Mouse (Mus musculus) hindbrain, postnatal 0 days (tissue): ENCODE data around the gene Rab29. TPM values are rescaled to one million over a fixed set of nuclear protein-coding genes. Genes with fewer than 3 reads are reported as not detected.
"Not testable (repeated sequence)": the region's sequence is repeated elsewhere in the genome, so short reads cannot be mapped to it uniquely, and the experiment has no call there.

Source experiments
- ATAC-seq: fragments of 200-750 bp; cut with Nextera tagmentation; 2 replicates; pipeline ENCODE4 v1.8.0; 2017; ENCODE audit warnings: mild to moderate bottlenecking, moderate TSS enrichment, moderate library complexity
- DNase-seq: peaks from one replicate; pipeline ENCODE4 v3.0.0-alpha.2; 2015; ENCODE audit warnings: low spot score
- H3K27ac ChIP-seq: fragments of 300-500 bp; sonication (generic); 2 replicates; pipeline ENCODE4 v1.5.1; 2014; ENCODE audit warnings: mild to moderate bottlenecking
- H3K27me3 ChIP-seq: fragments of 300-500 bp; sonication (generic); 2 replicates; pipeline ENCODE4 v1.6.1; 2014; ENCODE audit warnings: low read length, mixed read lengths; ENCODE audit not compliant: insufficient read depth
- H3K36me3 ChIP-seq: fragments of 300-500 bp; sonication (generic); 2 replicates; pipeline ENCODE4 v1.6.1; 2014; ENCODE audit warnings: low read length, mixed read lengths; ENCODE audit not compliant: insufficient read depth
- H3K4me1 ChIP-seq: fragments of 300-500 bp; sonication (generic); 2 replicates; pipeline ENCODE4 v1.6.1; 2014; ENCODE audit warnings: antibody characterized with exemption, low read length, mixed read lengths; ENCODE audit not compliant: insufficient read depth
- H3K4me2 ChIP-seq: fragments of 300-500 bp; sonication (generic); 2 replicates; pipeline ENCODE4 v1.6.1; 2014; ENCODE audit warnings: low read depth, mild to moderate bottlenecking, low read length, moderate library complexity, mixed read lengths
- H3K4me3 ChIP-seq: fragments of 300-500 bp; sonication (generic); 2 replicates; pipeline ENCODE4 v1.5.1; 2014; ENCODE audit warnings: low read length
- H3K9ac ChIP-seq: fragments of 300-500 bp; sonication (generic); replicated peaks from 2 replicates; pipeline ENCODE4 v1.6.1; 2014; ENCODE audit warnings: mild to moderate bottlenecking, low read length, moderate library complexity, mixed read lengths
- H3K9me3 ChIP-seq: fragments of 300-500 bp; sonication (generic); 2 replicates; pipeline ENCODE4 v1.6.1; 2016; ENCODE audit warnings: low read length, mixed read lengths
- CTCF ChIP-seq: IDR thresholded peaks from 2 replicates; pipeline ENCODE4 v1.5.1; 2016; ENCODE audit warnings: antibody characterized with exemption, control low read depth, low read depth
- WGBS: fragments of 180-500 bp; shearing (Covaris S2); extraction: QIAGEN DNeasy Blood & Tissue Kit; methylation state at CpG from one replicate; pipeline ENCODE4 v1.1.7; 2014; 5-methylcytosine and 5-hydroxymethylcytosine counted together
- polyA plus RNA-seq: library from polyadenylated mRNA; unstranded; fragments of >200 nt; fragmentation: Nextera tagmentation; extraction: Ambion mirVana; gene quantifications from 2 replicates; pipeline ENCODE4 v1.2.1, GENCODE M21; 2015
- total RNA-seq: library from RNA; depleted of rRNA; stranded (reverse); fragments of >200 nt; gene quantifications from 2 replicates; pipeline ENCODE4 v1.2.3, GENCODE M21; 2014

The Rab29 gene
- total and polyA plus RNA-seq, 2 experiments from 2014 or later = 6.4 to 8.9 TPM

DNA sequence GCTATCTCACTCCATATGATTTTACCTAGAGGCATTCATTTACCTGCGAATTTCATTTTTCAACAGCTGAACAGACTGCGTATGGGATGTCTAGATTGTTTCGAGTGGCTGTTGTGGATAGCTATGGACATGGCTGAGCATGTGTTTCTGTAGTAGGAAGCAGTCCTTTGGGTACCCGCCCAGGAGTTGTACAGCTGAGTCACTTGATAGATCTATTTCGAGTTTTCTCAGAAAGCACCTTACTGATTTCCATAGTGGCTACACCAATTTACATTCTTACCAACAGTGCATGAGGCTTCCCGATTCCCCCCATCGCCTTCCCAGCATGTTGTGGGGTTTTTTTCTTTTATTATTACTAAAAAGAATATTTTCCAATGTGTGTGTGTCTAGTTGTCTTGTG, 36.2 kb downstream of the Rab29 start:
- Histone ChIP-seq H3K36me3 (no peaks in the 10 kb centered on the region), H3K27ac (no peak overlapping the region), H3K9ac (no peak overlapping the region), H3K4me2 (no peak overlapping the region), H3K9me3 (no peaks in the 10 kb centered on the region), H3K27me3 (no peaks in the 10 kb centered on the region), H3K4me1 (no peaks in the 10 kb centered on the region), H3K4me3 (no peak overlapping the region)
- TF ChIP-seq CTCF = no peak
- 90% methylated on average over 7 of the region's 7 CpGs for WGBS
- ATAC-seq = no peak
- DNase-seq = no peak

DNA sequence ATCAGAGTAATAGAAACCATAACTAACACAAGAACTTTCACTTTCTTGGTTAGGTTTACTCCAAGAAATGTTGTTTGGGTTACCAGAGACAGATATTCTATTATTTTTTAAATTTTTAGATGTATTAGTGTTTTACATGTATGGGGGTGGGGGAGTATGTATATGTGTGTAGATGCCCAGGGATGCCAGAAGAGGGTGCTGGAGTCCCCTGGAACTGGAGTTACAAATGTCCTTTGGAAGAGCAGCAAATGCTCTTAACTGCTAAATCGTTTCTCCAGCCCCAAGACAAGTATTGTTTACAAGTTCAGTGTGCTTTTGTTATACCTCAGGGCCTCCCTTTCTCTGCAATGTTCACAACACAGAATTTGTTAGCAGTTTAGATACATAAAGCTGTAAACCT, 38.5 kb downstream of the Rab29 start:
- Histone ChIP-seq H3K9ac (no peak overlapping the region), H3K27me3 (no peaks in the 10 kb centered on the region; the same call in 1 of the 2 replicates), H3K36me3 (no peaks in the 10 kb centered on the region), H3K27ac (no peak overlapping the region), H3K9me3 (no peaks in the 10 kb centered on the region), H3K4me3 (no peak overlapping the region), H3K4me1 (no peaks in the 10 kb centered on the region), H3K4me2 (no peak overlapping the region)
- ATAC-seq (no peak), DNase-seq (peak; percentile 35)
- TF ChIP-seq CTCF = peak; percentile 59
- 6% methylated on average over 1 of the region's 1 CpGs for WGBS

DNA sequence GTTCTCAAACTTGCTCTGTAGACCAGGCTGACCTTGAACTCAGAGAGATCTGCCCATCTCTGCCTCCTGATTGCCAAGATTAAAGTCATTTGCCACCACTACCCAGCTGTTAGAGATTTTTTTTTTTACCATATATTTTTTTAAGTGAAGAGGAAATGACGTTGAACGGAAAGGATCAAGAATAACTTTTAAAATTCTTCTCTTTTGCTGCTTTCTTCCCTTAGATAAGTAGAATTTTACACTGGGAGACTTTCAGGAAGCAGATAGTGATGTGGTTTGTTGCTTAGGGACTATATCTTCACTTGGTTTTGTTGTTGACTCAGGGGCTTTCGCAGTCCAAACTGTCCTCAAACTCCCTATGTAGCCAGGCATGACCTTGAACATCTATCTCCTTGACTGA, 41.4 kb downstream of the Rab29 start:
- DNase-seq (no peak), ATAC-seq (no peak)
- no peaks in the 10 kb centered on the region; the same call in 1 of the 2 replicates for H3K27me3 ChIP-seq
- no peak overlapping the region for H3K4me2 ChIP-seq
- 94% methylated on average over 3 of the region's 3 CpGs for WGBS
- H3K4me3 ChIP-seq = no peak overlapping the region
- no peaks in the 10 kb centered on the region for H3K9me3 ChIP-seq
- no peaks in the 10 kb centered on the region for H3K36me3 ChIP-seq
- no peaks in the 10 kb centered on the region for H3K4me1 ChIP-seq
- no peak for TF ChIP-seq CTCF
- H3K9ac ChIP-seq = no peak overlapping the region
- no peak overlapping the region for H3K27ac ChIP-seq

DNA sequence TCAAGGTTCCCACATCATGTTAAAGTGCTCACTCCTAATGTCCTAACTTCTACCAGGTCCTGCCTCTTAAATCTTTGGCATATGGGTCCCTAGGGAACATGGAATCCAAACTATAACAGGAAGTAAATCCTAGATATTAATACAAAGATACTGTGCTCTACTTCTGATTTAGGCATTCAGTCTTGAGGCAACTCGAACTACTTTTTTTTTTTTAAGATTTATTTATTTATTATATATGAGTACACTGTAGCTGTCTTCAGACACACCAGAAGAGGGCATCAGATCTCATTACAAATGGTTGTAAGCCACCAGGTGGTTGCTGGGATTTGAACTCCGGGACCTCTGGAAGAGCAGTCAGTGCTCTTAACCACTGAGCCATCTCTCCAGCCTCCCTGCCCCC, 42.2 kb downstream of the Rab29 start:
- not testable (repeated sequence) for H3K4me1 ChIP-seq, H3K9me3 ChIP-seq, H3K9ac ChIP-seq, DNase-seq, ATAC-seq, H3K27ac ChIP-seq, H3K4me2 ChIP-seq, H3K4me3 ChIP-seq, H3K27me3 ChIP-seq, H3K36me3 ChIP-seq
- WGBS = 95% methylated on average over 2 of the region's 2 CpGs

DNA sequence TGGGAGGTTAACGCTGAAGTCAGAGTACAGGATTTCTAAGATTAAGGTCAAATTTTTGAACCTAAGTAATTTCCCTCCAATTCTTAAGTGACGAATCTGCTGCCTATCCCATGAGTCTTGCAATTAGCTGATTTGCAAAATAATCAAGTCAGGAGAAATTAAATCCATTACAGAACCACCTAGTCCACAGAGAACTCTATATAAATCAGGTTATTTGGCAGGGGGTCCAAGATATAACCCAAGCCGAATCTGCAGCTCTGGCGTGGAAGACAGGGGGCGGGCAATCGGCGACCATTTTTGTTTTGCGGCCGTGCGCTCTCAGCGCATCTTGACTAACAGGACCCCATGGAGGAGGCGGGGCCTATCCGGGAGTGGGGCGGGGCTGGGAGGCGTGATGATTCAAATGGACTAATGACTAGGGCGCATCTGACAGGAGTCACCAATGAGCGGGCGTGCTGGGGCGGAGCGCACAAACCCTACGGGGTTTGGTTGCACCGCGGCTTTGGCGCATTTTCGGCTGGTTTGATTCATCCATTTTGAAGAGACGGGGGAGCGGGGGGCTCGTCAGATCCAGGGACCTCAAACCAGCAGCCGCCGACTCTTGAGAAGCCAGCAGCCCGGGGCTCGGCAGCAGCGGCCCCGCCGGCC, 43.1 kb downstream of the Rab29 start, which contains the start of gene Nucks1:
TSS of gene Nucks1 (plus strand) at position 534 of the 648 bp plus-strand sequence.
- under 1% methylated on average over 34 of the region's 35 CpGs for WGBS
- H3K4me2 ChIP-seq = peak within 1 kb of the TSS; percentile 70
- H3K4me3 ChIP-seq = peak within 1 kb of the TSS; percentile 98
- no peaks in the 10 kb centered on the region for H3K36me3 ChIP-seq
- no peaks in the 10 kb centered on the region for H3K9me3 ChIP-seq
- DNase-seq (peak; percentile 99), ATAC-seq (peak; percentile 99)
- H3K9ac ChIP-seq = peak within 1 kb of the TSS; percentile 99
- H3K27me3 ChIP-seq = no peaks in the 10 kb centered on the region; the same call in 1 of the 2 replicates
- H3K27ac ChIP-seq = peak within 1 kb of the TSS; percentile 100
- TF ChIP-seq CTCF = peak; percentile 61
- no peaks in the 10 kb centered on the region for H3K4me1 ChIP-seq

DNA sequence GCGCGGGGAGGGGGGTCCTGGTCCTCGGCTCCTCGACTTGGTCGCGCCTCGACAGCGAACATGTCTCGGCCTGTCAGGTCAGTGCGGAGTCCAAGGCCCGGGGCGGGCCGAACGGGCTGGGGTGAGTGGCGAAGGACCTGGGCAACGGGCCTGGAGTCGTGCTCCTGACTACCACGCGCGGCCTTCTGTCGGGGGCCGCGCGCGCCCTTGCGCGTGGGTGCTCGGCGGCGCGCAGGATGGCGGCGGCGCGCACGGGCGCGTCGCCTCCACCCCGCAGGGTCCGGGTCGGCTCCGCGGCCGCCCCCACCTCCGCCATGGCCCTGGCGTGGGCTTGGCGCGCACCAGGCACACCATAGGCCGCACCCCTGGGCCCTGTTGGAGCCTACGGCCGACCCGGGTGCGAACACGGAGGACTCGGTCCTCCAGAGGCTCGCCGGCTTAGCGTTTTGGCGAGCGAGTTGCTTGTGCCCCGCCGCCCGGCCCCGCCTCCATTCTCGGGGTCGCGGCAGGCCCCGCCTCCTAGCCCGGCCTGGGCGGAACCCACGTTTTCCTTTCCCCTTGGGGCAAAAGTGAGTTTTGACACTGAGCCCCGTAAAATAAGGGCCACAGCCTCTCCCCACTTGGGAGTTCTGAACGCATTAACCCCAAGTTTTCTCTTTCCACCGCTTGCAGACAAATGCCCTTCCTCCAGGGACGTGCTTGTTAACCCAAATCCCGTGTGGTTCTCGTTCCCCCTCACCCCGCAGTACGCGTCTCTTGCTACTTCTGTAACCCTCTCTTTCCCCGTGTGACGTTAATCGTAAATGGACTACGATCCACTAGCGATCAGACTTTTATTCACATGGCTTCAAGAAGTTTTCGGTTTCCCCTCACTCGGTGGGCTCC, 43.9 kb downstream of the Rab29 start:
- H3K4me1 ChIP-seq = no peaks in the 10 kb centered on the region
- no peaks in the 10 kb centered on the region for H3K9me3 ChIP-seq
- DNase-seq (peak; percentile 86), ATAC-seq (peak; percentile 82)
- no peaks in the 10 kb centered on the region; the same call in 1 of the 2 replicates for H3K27me3 ChIP-seq
- peak overlapping the region; percentile 100 for H3K27ac ChIP-seq
- WGBS = under 1% methylated on average over 65 of the region's 88 CpGs
- no peak for TF ChIP-seq CTCF
- H3K4me3 ChIP-seq = peak overlapping the region; percentile 98
- H3K4me2 ChIP-seq = peak overlapping the region; percentile 70
- peak overlapping the region; percentile 99 for H3K9ac ChIP-seq
- H3K36me3 ChIP-seq = no peaks in the 10 kb centered on the region
